Mouse (Mus musculus) neural tube, embryonic 12.5 days (tissue): ENCODE measurements around the gene Rgl1. TPM values are rescaled to one million over a fixed set of nuclear protein-coding genes. Genes with fewer than 3 reads are reported as not detected.
A peak's percentile ranks its signal among the peaks of the same experiment; 100 is the strongest.

Experiments used
- ATAC-seq: fragments of 200-750 bp; cut with Nextera tagmentation; 2 replicates; pipeline ENCODE4 v1.8.0; 2017; ENCODE audit warnings: low read depth, mild to moderate bottlenecking, moderate TSS enrichment, moderate library complexity; ENCODE audit not compliant: low FRiP score
- H3K27ac ChIP-seq: fragments of 300-500 bp; sonication (generic); 2 replicates; pipeline ENCODE4 v1.5.1; 2016
- H3K27me3 ChIP-seq: fragments of 300-500 bp; sonication (generic); replicated peaks from 2 replicates; pipeline ENCODE4 v1.6.1; 2016; ENCODE audit warnings: mild to moderate bottlenecking
- H3K36me3 ChIP-seq: fragments of 300-500 bp; sonication (generic); 2 replicates; pipeline ENCODE4 v1.6.1; 2016; ENCODE audit warnings: mild to moderate bottlenecking
- H3K4me1 ChIP-seq: fragments of 300-500 bp; sonication (generic); 2 replicates; pipeline ENCODE4 v1.6.1; 2016
- H3K4me2 ChIP-seq: fragments of 300-500 bp; sonication (generic); replicated peaks from 2 replicates; pipeline ENCODE4 v1.6.1; 2016; ENCODE audit warnings: mild to moderate bottlenecking
- H3K4me3 ChIP-seq: fragments of 300-500 bp; sonication (generic); 2 replicates; pipeline ENCODE4 v1.5.1; 2016
- H3K9ac ChIP-seq: fragments of 300-500 bp; sonication (generic); 2 replicates; pipeline ENCODE4 v1.6.1; 2016; ENCODE audit warnings: mild to moderate bottlenecking
- H3K9me3 ChIP-seq: fragments of 300-500 bp; sonication (generic); 2 replicates; pipeline ENCODE4 v1.6.1; 2016; ENCODE audit warnings: mild to moderate bottlenecking
- WGBS: fragments of 180-500 bp; shearing (Covaris S2); methylation state at CpG from one replicate; pipeline ENCODE4 v1.1.7; 2016; 5-methylcytosine and 5-hydroxymethylcytosine counted together
- polyA plus RNA-seq: library from polyadenylated mRNA; unstranded; fragments of >200 nt; fragmentation: Nextera tagmentation; extraction: Ambion mirVana; gene quantifications from 2 replicates; pipeline ENCODE4 v1.2.1, GENCODE M21; 2016

The Rgl1 gene
- polyA plus RNA-seq, 1 experiment from 2014 or later, result 22.7 TPM

- WGBS, result 80% methylated on average over 13 of the region's 13 CpGs
- no peaks in the 10 kb centered on the region for H3K9me3 ChIP-seq
- ATAC-seq, result no peak
- H3K36me3 ChIP-seq, result no peaks in the 10 kb centered on the region
- H3K27me3 ChIP-seq, result no peaks in the 10 kb centered on the region
- no peak overlapping the region for H3K4me2 ChIP-seq
- H3K27ac ChIP-seq, result no peak overlapping the region
- peaks cover 10% of the 10 kb centered on the region for H3K4me1 ChIP-seq
- no peak overlapping the region for H3K9ac ChIP-seq
- no peak overlapping the region for H3K4me3 ChIP-seq
Measured at GRCm38 (mm10) chr1:152581127-152581905, 184.8 kb downstream of the Rgl1 start.

- ATAC-seq, result no peak
- Histone ChIP-seq H3K4me2 (no peak overlapping the region), H3K27me3 (no peaks in the 10 kb centered on the region), H3K4me3 (no peak overlapping the region), H3K36me3 (no peaks in the 10 kb centered on the region), H3K9me3 (no peaks in the 10 kb centered on the region), H3K9ac (no peak overlapping the region), H3K27ac (no peak overlapping the region), H3K4me1 (peaks cover 24% of the 10 kb centered on the region)
- 69% methylated on average over 5 of the region's 5 CpGs for WGBS
Measured at GRCm38 (mm10) chr1:152578944-152579343, 187.2 kb downstream of the Rgl1 start.

- H3K27ac ChIP-seq, result no peak overlapping the region
- no peaks in the 10 kb centered on the region for H3K36me3 ChIP-seq
- peaks cover 31% of the 10 kb centered on the region for H3K4me1 ChIP-seq
- no peaks in the 10 kb centered on the region for H3K9me3 ChIP-seq
- no peak overlapping the region for H3K4me3 ChIP-seq
- 52% methylated on average over 19 of the region's 19 CpGs for WGBS
- no peak overlapping the region for H3K9ac ChIP-seq
- H3K27me3 ChIP-seq, result no peaks in the 10 kb centered on the region
- no peak for ATAC-seq
- H3K4me2 ChIP-seq, result no peak overlapping the region
Measured at GRCm38 (mm10) chr1:152578108-152578721, 187.9 kb downstream of the Rgl1 start.

GRCm38 (mm10) chr1:152576614-152577144 lies 189.5 kb downstream of the Rgl1 start:
- Histone ChIP-seq H3K27me3 (no peaks in the 10 kb centered on the region), H3K4me1 (peaks cover 37% of the 10 kb centered on the region), H3K36me3 (no peaks in the 10 kb centered on the region), H3K27ac (no peak overlapping the region), H3K4me2 (no peak overlapping the region), H3K4me3 (no peak overlapping the region), H3K9ac (no peak overlapping the region), H3K9me3 (no peaks in the 10 kb centered on the region)
- peak; percentile 42; the same call in 1 of the 2 replicates for ATAC-seq
- 11% methylated on average over 7 of the region's 7 CpGs for WGBS

GRCm38 (mm10) chr1:152575096-152575495 lies 191.1 kb downstream of the Rgl1 start:
- H3K27me3 ChIP-seq, result no peaks in the 10 kb centered on the region
- H3K4me2 ChIP-seq, result no peak overlapping the region
- H3K4me1 ChIP-seq, result peaks cover 37% of the 10 kb centered on the region
- 77% methylated on average over 5 of the region's 5 CpGs for WGBS
- H3K4me3 ChIP-seq, result no peak overlapping the region
- H3K27ac ChIP-seq, result no peak overlapping the region
- no peak overlapping the region for H3K9ac ChIP-seq
- no peak for ATAC-seq
- 0 out of 2 replicates have a peak, but pooled peaks cover 2% of the 10 kb centered on the region for H3K36me3 ChIP-seq
- H3K9me3 ChIP-seq, result no peaks in the 10 kb centered on the region

GRCm38 (mm10) chr1:152573470-152574059 lies 192.6 kb downstream of the Rgl1 start:
- Histone ChIP-seq H3K4me3 (no peak overlapping the region), H3K36me3 (0 out of 2 replicates have a peak, but pooled peaks cover 2% of the 10 kb centered on the region), H3K4me1 (peaks cover 37% of the 10 kb centered on the region), H3K9ac (no peak overlapping the region), H3K9me3 (no peaks in the 10 kb centered on the region), H3K27me3 (no peaks in the 10 kb centered on the region), H3K4me2 (no peak overlapping the region), H3K27ac (no peak overlapping the region)
- WGBS, result 55% methylated on average over 8 of the region's 8 CpGs
- no peak for ATAC-seq

GRCm38 (mm10) chr1:152572755-152573469 lies 193.2 kb downstream of the Rgl1 start:
- peaks cover 42% of the 10 kb centered on the region for H3K4me1 ChIP-seq
- no peak overlapping the region for H3K4me3 ChIP-seq
- H3K36me3 ChIP-seq, result 0 out of 2 replicates have a peak, but pooled peaks cover 2% of the 10 kb centered on the region
- no peak; the same call in 1 of the 2 replicates for ATAC-seq
- H3K27me3 ChIP-seq, result no peaks in the 10 kb centered on the region
- no peak overlapping the region for H3K4me2 ChIP-seq
- H3K9ac ChIP-seq, result no peak overlapping the region
- 37% methylated on average over 7 of the region's 7 CpGs for WGBS
- H3K27ac ChIP-seq, result no peak overlapping the region
- no peaks in the 10 kb centered on the region for H3K9me3 ChIP-seq

- Histone ChIP-seq H3K4me3 (no peak overlapping the region), H3K27ac (no peak overlapping the region), H3K9me3 (no peaks in the 10 kb centered on the region), H3K36me3 (0 out of 2 replicates have a peak, but pooled peaks cover 2% of the 10 kb centered on the region), H3K27me3 (no peaks in the 10 kb centered on the region), H3K4me2 (no peak overlapping the region), H3K4me1 (peaks cover 45% of the 10 kb centered on the region), H3K9ac (no peak overlapping the region)
- ATAC-seq, result no peak
- 95% methylated on average over 14 of the region's 14 CpGs for WGBS
Measured at GRCm38 (mm10) chr1:152571340-152571739, 194.8 kb downstream of the Rgl1 start.

GRCm38 (mm10) chr1:152570681-152571080 lies 195.5 kb downstream of the Rgl1 start:
- Histone ChIP-seq H3K9me3 (no peaks in the 10 kb centered on the region), H3K27me3 (no peaks in the 10 kb centered on the region)
- 94% methylated on average over 9 of the region's 9 CpGs for WGBS

GRCm38 (mm10) chr1:152563282-152563681 lies 202.9 kb downstream of the Rgl1 start:
- Histone ChIP-seq H3K4me1 (peaks cover 16% of the 10 kb centered on the region), H3K9ac (no peak overlapping the region), H3K27ac (no peak overlapping the region), H3K36me3 (no peaks in the 10 kb centered on the region), H3K4me2 (no peak overlapping the region), H3K9me3 (no peaks in the 10 kb centered on the region), H3K27me3 (no peaks in the 10 kb centered on the region), H3K4me3 (no peak overlapping the region)
- 77% methylated on average over 5 of the region's 5 CpGs for WGBS
- ATAC-seq, result no peak

More at GRCm38 (mm10) chr1:152570681-152571080, 195.5 kb downstream of the Rgl1 start:
- Histone ChIP-seq H3K4me3 (no peak overlapping the region), H3K4me1 (peaks cover 38% of the 10 kb centered on the region), H3K4me2 (no peak overlapping the region), H3K27ac (no peak overlapping the region), H3K9ac (no peak overlapping the region), H3K36me3 (0 out of 2 replicates have a peak, but pooled peaks cover 2% of the 10 kb centered on the region)
- ATAC-seq, result no peak

- no peak for ATAC-seq
- Histone ChIP-seq H3K9ac (no peak overlapping the region), H3K27ac (no peak overlapping the region), H3K4me3 (no peak overlapping the region), H3K4me1 (peaks cover 12% of the 10 kb centered on the region), H3K9me3 (no peaks in the 10 kb centered on the region), H3K36me3 (no peaks in the 10 kb centered on the region), H3K4me2 (no peak overlapping the region), H3K27me3 (no peaks in the 10 kb centered on the region)
- WGBS, result 79% methylated on average over 6 of the region's 6 CpGs
Measured at GRCm38 (mm10) chr1:152562877-152563276, 203.3 kb downstream of the Rgl1 start.
